Mouse (Mus musculus) T-helper 1 cell (primary cell): ENCODE data around the gene Akap6.

Experiments
- in situ Hi-C: fragments of 300-600 bp; cut with MboI, MseI; formaldehyde crosslinking; loops from one replicate; pipeline ENCODE4 v1.15.1; 2025; ENCODE audit warnings: high pct_unique_total_duplicates

The Akap6 gene

DNA sequence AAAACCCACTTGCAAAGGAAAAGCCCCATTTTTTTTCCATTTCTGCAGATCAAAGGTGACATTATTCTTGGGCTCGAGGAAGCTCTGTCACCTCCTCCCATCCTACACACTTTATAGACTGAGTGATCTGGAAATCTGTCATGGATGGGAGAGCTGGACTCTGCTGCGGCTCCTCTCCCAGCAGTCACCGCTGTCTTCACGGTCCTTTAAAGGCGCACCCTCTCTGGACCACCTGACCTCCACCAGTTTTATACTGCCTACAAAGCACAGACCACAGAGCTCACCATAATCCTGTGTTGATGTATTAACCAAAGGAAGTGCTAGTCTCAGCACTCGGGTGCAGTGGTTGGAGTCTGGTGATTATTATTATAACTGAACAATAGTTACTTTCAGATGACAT is 330.7 kb downstream of the Akap6 start:
- in situ Hi-C loops: no loop called here

- in situ Hi-C loops: no loop called here
These were observed 333.6 kb downstream of the Akap6 start for GRCm38 (mm10) chr12:53032762-53033161.

GRCm38 (mm10) chr12:53033404-53033913 is 334.3 kb downstream of the Akap6 start:
- in situ Hi-C loops: no loop called here

- in situ Hi-C loops: no loop called here
These were observed 341.5 kb downstream of the Akap6 start for GRCm38 (mm10) chr12:53040634-53041033.

DNA sequence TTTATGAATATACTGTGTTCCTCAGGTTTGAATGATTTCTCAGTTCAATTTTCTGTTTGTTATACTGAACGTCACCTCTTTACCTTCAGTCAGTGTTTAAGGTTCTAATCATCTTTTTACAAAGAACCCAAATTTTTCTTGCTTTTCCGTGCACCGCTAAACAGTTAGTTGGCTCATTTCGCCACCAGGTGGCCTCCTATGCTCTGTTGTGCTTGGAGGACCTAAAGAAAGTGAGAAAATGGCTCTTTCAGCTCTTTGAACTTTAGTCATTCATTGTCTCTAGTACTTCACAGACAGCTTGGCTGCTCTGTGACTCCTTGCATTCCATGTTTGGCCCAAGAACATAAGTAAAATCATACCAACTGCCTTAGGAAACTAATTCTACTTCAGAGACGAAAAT is 343.6 kb downstream of the Akap6 start:
- in situ Hi-C loops: no loop called here

- in situ Hi-C loops: no loop called here
These were observed 358.4 kb downstream of the Akap6 start for GRCm38 (mm10) chr12:53057606-53058005.

- in situ Hi-C loops: no loop called here
These were observed 361.7 kb downstream of the Akap6 start for GRCm38 (mm10) chr12:53060903-53061302.

DNA sequence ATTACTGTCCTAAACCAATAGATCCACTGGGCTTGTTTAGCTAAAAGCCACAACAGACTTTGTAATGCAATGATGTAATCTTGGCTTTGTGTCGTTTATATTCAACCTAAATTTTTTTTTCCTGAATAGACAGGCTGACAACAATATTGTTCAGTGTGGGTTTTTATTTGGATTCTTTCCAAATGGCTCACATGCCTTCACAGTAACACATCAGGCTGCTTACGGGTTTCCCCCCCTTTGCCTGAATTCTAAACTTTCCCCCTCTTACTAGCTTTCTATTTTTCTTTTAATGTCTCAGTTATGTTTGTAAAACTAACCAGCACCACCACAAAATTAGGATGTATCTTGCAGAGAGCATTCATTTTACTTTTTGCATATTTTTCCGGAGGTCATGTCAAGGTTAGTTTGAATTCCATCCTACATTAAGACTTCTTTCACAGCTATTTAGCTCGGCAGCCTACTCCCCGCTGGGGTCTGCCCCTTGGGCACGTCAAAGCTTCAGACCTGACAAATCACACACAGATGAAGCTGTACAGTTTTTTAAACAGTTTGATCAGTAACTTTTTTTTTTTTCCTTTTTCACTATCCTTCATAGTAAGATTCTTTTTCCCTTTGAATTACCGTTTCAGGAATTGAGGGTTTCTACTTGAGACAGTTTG is 362.4 kb downstream of the Akap6 start:
- in situ Hi-C loops: no loop called here

DNA sequence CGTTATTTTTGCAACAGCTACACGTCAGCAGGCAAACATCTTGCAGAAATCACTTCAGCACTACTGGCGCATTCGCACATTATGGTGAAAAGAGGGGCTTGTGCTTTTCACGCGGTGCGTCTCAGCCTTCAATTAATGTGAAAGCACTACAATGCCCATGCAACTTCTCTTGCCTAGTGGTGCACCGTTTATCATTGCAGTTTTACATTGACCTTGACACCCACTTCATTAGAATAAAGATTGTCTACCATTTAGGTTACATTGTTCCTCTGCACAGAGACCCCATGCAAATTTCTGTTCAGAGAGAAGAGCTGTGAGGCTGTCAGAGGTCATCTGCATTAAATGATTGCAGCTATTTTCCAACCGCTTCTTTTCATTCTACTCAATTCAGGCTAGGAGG is 363.8 kb downstream of the Akap6 start:
- in situ Hi-C loops: no loop called here

DNA sequence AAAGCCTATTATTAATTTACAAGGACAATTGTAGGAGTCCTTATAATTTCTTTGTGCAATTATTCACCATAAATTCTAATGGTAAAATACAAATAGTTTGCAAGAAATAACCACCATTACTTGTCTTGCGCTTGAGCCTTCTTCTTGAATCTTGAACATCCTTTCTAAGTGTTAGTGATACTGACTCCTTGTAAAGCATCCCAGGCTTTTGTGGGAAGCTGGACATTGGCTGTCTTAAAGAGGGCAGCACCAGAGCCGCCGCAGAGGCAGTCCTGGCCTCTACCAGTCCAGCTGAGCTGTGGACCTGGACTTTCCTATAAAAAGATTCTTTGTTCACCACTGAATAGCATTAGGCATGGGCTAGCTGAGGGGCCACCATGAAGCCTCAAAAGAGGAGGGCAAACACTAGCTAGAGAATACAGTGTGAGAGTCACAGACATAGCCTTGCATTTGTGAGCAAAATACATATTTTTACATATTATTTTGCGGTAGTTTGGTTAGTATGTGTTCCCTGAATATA is 365.1 kb downstream of the Akap6 start:
- in situ Hi-C loops: no loop called here

GRCm38 (mm10) chr12:53065031-53065785 is 366.0 kb downstream of the Akap6 start:
- in situ Hi-C loops: no loop called here

DNA sequence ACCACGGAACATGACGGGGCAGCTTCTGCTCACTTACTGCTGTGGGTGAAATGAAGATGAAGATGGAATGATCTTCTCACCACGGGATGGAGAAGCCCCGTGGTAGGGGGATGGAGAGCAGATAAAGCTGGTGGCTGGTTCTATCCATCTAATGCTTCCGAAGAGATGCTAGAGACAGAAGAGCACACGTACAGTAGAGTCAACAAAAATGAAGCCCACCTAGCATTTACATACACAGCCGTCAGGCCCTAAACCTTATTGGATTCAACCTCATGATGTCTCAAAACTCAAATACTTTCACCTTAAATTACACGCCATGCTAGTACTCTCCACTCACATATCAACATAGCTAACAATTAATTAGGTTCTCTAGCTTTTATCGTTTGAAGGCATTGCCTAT is 367.1 kb downstream of the Akap6 start:
- in situ Hi-C loops: no loop called here

DNA sequence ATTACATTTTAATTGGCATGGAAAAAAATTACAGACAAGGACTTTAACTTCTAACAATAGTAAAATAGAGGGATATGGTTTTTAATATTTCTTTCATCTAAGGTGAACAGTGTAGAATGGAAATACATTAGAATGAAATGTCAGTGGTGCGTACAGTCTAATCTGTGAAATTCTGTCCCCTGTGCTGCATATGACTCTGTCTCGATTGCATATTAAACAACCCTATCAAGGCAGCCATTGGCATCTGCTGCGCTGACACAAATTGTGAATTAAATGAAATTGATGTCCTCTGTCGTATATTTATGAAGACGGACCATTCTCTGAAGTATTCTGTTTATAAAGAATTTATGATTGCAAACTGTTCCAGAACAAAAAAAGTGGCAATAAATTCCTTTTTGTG is 371.7 kb downstream of the Akap6 start:
- in situ Hi-C loops: no loop called here

GRCm38 (mm10) chr12:53076595-53077400 is 377.6 kb downstream of the Akap6 start:
- in situ Hi-C loops: no loop called here

DNA sequence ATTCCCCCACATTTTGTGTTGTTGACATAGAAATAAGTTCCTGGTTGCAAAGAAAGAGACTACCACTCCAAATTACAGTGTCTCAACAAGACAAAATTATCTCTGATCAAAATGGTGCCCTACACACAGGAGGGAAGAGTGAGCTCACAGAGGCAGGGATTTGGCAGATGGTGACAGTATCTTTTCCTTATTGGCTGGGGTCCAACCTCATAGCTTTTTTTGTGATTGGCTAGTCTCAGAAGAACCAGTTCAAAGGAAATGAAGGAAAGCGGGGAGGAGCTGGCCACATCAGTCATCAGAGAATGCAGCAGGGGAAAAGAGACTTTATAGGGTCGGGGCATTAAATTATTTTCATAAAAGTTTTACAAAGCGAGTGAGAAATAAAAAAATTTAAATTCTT is 386.6 kb downstream of the Akap6 start:
- in situ Hi-C loops: no loop called here

DNA sequence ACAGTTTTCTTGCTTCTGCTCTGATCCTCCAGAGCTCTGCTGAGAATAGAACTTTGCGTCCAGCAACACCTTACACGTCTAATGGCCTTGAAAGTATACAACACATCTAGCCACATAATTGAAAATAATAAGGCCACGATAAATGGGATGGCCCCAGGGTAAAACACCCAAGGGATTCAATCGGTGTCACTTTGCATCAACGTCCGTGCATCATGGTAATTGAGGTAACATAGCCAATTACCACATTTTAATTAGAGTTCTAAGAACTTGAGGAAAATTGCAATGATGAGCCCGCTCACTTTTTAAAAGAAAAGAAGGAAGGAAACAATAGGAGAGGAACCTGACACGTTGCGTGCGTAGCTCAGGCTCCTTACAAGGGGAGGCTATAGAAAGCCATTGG is 413.1 kb downstream of the Akap6 start:
- in situ Hi-C loops: no loop called here

DNA sequence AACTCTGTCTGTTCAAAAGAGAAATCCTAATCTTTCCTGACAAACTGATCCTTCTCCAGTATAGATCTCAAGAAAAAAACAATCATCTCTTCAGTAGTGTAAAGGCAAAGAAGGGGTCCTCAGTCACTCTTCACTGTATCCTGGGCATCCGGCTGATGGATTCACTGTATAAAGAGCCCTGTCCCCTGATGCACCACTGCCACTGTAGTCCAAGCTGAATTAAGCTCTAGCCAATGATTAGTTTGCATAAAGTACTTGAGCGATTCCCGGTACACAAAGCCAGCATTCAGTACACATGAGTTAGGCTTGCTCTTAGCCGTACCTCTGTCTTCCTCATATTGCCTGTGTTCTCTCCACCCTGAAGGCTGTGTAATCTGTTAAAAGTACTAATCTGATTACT is 420.2 kb downstream of the Akap6 start:
- in situ Hi-C loops: no loop called here

GRCm38 (mm10) chr12:53124131-53124530 is 424.9 kb downstream of the Akap6 start:
- in situ Hi-C loops: no loop called here

- in situ Hi-C loops: no loop called here
These were observed 425.5 kb downstream of the Akap6 start for GRCm38 (mm10) chr12:53124696-53125095.

DNA sequence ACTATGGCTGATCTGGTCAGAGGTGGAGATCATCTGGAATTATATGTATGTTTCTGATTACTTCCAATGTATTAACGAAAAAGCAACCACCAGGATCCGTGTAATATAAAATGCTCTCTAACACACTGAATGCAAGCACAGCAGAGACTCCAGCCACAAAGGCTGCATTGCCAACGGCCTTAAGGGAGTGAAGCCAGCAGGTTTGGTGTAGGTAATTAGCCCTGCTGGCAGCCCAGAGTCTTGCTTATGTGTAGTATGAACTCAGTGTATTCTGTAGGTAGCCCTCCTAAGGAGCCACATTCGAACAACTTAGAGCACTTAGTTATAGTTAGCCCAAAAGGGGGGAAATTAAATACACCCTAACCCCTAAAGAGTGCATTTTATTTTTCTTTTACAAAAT is 426.1 kb downstream of the Akap6 start:
- in situ Hi-C loops: no loop called here

DNA sequence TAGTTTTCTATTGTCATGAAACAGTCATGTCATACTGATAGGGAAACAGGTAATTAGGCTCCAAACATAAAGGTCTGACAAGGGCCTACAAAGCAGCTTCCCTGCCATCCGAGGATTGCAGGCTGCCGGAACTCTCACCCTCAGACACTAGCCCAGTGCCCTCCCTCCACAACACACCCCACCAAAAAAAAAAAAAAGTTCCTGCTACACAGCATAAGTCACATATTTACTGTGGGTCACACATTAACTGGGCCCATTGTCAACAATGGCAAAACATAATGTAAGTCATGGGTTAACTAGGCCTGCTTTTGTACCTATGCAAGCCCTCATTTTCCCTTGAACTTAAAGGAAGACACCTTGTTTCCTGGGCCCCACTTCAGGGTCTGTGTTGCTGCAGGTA is 435.0 kb downstream of the Akap6 start:
- in situ Hi-C loops: no loop called here

GRCm38 (mm10) chr12:53137331-53137730 is 438.1 kb downstream of the Akap6 start:
- in situ Hi-C loops: no loop called here
